Mouse (Mus musculus) hindbrain, embryonic 12.5 days (tissue): Measurements from ENCODE around the gene Rasa3. TPM values are rescaled to one million over a fixed set of nuclear protein-coding genes. Genes with fewer than 3 reads are reported as not detected.

Experiments used
- ATAC-seq: fragments of 200-750 bp; cut with Nextera tagmentation; 2 replicates; pipeline ENCODE4 v1.8.0; 2017; ENCODE audit warnings: moderate TSS enrichment; ENCODE audit not compliant: low FRiP score
- H3K27ac ChIP-seq: fragments of 300-500 bp; sonication (generic); 2 replicates; pipeline ENCODE4 v1.5.1; 2016; ENCODE audit warnings: mild to moderate bottlenecking
- H3K27me3 ChIP-seq: fragments of 300-500 bp; sonication (generic); 2 replicates; pipeline ENCODE4 v1.6.1; 2016; ENCODE audit warnings: mild to moderate bottlenecking
- H3K36me3 ChIP-seq: fragments of 300-500 bp; sonication (generic); 2 replicates; pipeline ENCODE4 v1.6.1; 2016; ENCODE audit warnings: mild to moderate bottlenecking
- H3K4me1 ChIP-seq: fragments of 300-500 bp; sonication (generic); 2 replicates; pipeline ENCODE4 v1.6.1; 2016
- H3K4me2 ChIP-seq: fragments of 300-500 bp; sonication (generic); replicated peaks from 2 replicates; pipeline ENCODE4 v1.6.1; 2016; ENCODE audit warnings: mild to moderate bottlenecking
- H3K4me3 ChIP-seq: fragments of 300-500 bp; sonication (generic); 2 replicates; pipeline ENCODE4 v1.5.1; 2016; ENCODE audit warnings: mild to moderate bottlenecking
- H3K9ac ChIP-seq: fragments of 300-500 bp; sonication (generic); 2 replicates; pipeline ENCODE4 v1.6.1; 2016; ENCODE audit warnings: mild to moderate bottlenecking, moderate library complexity
- H3K9me3 ChIP-seq: fragments of 300-500 bp; sonication (generic); replicated peaks from 2 replicates; pipeline ENCODE4 v1.6.1; 2016; ENCODE audit warnings: mild to moderate bottlenecking
- WGBS: fragments of 180-500 bp; shearing (Covaris S2); methylation state at CpG from one replicate; pipeline ENCODE4 v1.1.7; 2016; 5-methylcytosine and 5-hydroxymethylcytosine counted together
- polyA plus RNA-seq: library from polyadenylated mRNA; unstranded; fragments of >200 nt; fragmentation: Nextera tagmentation; extraction: Ambion mirVana; gene quantifications from 2 replicates; pipeline ENCODE4 v1.2.1, GENCODE M21; 2016

The Rasa3 gene
- polyA plus RNA-seq, 1 experiment from 2014 or later = 30.0 TPM

- H3K4me1 ChIP-seq = peaks cover 3% of the 10 kb centered on the region
- ATAC-seq = no peak
- no peaks in the 10 kb centered on the region for H3K27me3 ChIP-seq
- 86% methylated on average over 6 of the region's 6 CpGs for WGBS
- H3K27ac ChIP-seq = no peak overlapping the region
- H3K9ac ChIP-seq = no peak overlapping the region
- H3K36me3 ChIP-seq = no peaks in the 10 kb centered on the region
- H3K4me3 ChIP-seq = no peak overlapping the region
- H3K4me2 ChIP-seq = no peak overlapping the region
- no peaks in the 10 kb centered on the region for H3K9me3 ChIP-seq
These were observed 12.6 kb downstream of the Rasa3 start for GRCm38 (mm10) chr8:13664711-13665210.

- Histone ChIP-seq H3K36me3 (no peaks in the 10 kb centered on the region), H3K9me3 (no peaks in the 10 kb centered on the region), H3K4me3 (no peak overlapping the region), H3K27me3 (no peaks in the 10 kb centered on the region), H3K4me1 (0 out of 2 replicates have a peak, but pooled peaks cover 2% of the 10 kb centered on the region), H3K4me2 (no peak overlapping the region), H3K27ac (no peak overlapping the region), H3K9ac (no peak overlapping the region)
- WGBS = 90% methylated on average over 13 of the region's 13 CpGs
- no peak for ATAC-seq
These were observed 17.1 kb downstream of the Rasa3 start for GRCm38 (mm10) chr8:13660323-13660722.

GRCm38 (mm10) chr8:13657479-13657878 lies 19.9 kb downstream of the Rasa3 start:
- no peak for ATAC-seq
- no peak overlapping the region for H3K9ac ChIP-seq
- 81% methylated on average over 12 of the region's 12 CpGs for WGBS
- no peak overlapping the region for H3K4me3 ChIP-seq
- H3K4me1 ChIP-seq = no peaks in the 10 kb centered on the region
- no peaks in the 10 kb centered on the region for H3K9me3 ChIP-seq
- H3K27me3 ChIP-seq = no peaks in the 10 kb centered on the region
- no peaks in the 10 kb centered on the region for H3K36me3 ChIP-seq
- no peak overlapping the region for H3K27ac ChIP-seq
- H3K4me2 ChIP-seq = no peak overlapping the region

GRCm38 (mm10) chr8:13655033-13655351 lies 22.4 kb downstream of the Rasa3 start:
- WGBS = 91% methylated on average over 5 of the region's 5 CpGs
- no peak overlapping the region for H3K27ac ChIP-seq
- H3K4me3 ChIP-seq = no peak overlapping the region
- H3K9me3 ChIP-seq = no peaks in the 10 kb centered on the region
- no peak overlapping the region for H3K4me2 ChIP-seq
- H3K4me1 ChIP-seq = peaks cover 2% of the 10 kb centered on the region
- H3K36me3 ChIP-seq = no peaks in the 10 kb centered on the region
- H3K27me3 ChIP-seq = no peaks in the 10 kb centered on the region
- H3K9ac ChIP-seq = no peak overlapping the region
- no peak for ATAC-seq

GRCm38 (mm10) chr8:13654350-13655032 lies 22.9 kb downstream of the Rasa3 start:
- ATAC-seq = no peak
- 81% methylated on average over 11 of the region's 11 CpGs for WGBS

GRCm38 (mm10) chr8:13650541-13651191 lies 26.7 kb downstream of the Rasa3 start:
- Histone ChIP-seq H3K4me1 (peaks cover 30% of the 10 kb centered on the region), H3K27me3 (no peaks in the 10 kb centered on the region), H3K9me3 (no peaks in the 10 kb centered on the region), H3K4me2 (no peak overlapping the region), H3K36me3 (no peaks in the 10 kb centered on the region), H3K9ac (no peak overlapping the region), H3K4me3 (no peak overlapping the region), H3K27ac (no peak overlapping the region)
- no peak for ATAC-seq
- WGBS = 91% methylated on average over 11 of the region's 11 CpGs

More at GRCm38 (mm10) chr8:13654350-13655032, 22.9 kb downstream of the Rasa3 start:
- Histone ChIP-seq H3K4me2 (no peak overlapping the region), H3K4me3 (no peak overlapping the region), H3K4me1 (peaks cover 6% of the 10 kb centered on the region), H3K27me3 (no peaks in the 10 kb centered on the region), H3K27ac (no peak overlapping the region), H3K9me3 (no peaks in the 10 kb centered on the region), H3K9ac (no peak overlapping the region), H3K36me3 (no peaks in the 10 kb centered on the region)

GRCm38 (mm10) chr8:13649154-13649515 lies 28.3 kb downstream of the Rasa3 start:
- H3K36me3 ChIP-seq = no peaks in the 10 kb centered on the region
- H3K9ac ChIP-seq = no peak overlapping the region
- no peaks in the 10 kb centered on the region for H3K9me3 ChIP-seq
- peak overlapping the region; percentile 94 for H3K27ac ChIP-seq
- peak overlapping the region; percentile 34; the same call in 1 of the 2 replicates for H3K4me2 ChIP-seq
- H3K4me1 ChIP-seq = peaks cover 46% of the 10 kb centered on the region
- no peak overlapping the region for H3K4me3 ChIP-seq
- ATAC-seq = no peak
- no peaks in the 10 kb centered on the region for H3K27me3 ChIP-seq
- WGBS = 26% methylated on average over 3 of the region's 3 CpGs

GRCm38 (mm10) chr8:13648377-13649153 lies 28.8 kb downstream of the Rasa3 start:
- no peaks in the 10 kb centered on the region for H3K36me3 ChIP-seq
- peak overlapping the region; percentile 94 for H3K27ac ChIP-seq
- WGBS = 14% methylated on average over 7 of the region's 7 CpGs
- H3K9me3 ChIP-seq = no peaks in the 10 kb centered on the region
- peak overlapping the region; percentile 28; the same call in 1 of the 2 replicates for H3K9ac ChIP-seq
- H3K4me3 ChIP-seq = no peak overlapping the region
- H3K4me1 ChIP-seq = peaks cover 51% of the 10 kb centered on the region
- peak overlapping the region; percentile 34; the same call in 1 of the 2 replicates for H3K4me2 ChIP-seq
- H3K27me3 ChIP-seq = no peaks in the 10 kb centered on the region
- peak; percentile 88 for ATAC-seq

- Histone ChIP-seq H3K4me2 (no peak overlapping the region), H3K4me1 (peaks cover 56% of the 10 kb centered on the region), H3K4me3 (no peak overlapping the region), H3K27ac (no peak overlapping the region), H3K27me3 (no peaks in the 10 kb centered on the region), H3K9ac (no peak overlapping the region), H3K36me3 (no peaks in the 10 kb centered on the region), H3K9me3 (no peaks in the 10 kb centered on the region)
- WGBS = 86% methylated on average over 5 of the region's 5 CpGs
- ATAC-seq = no peak
These were observed 29.8 kb downstream of the Rasa3 start for GRCm38 (mm10) chr8:13647591-13647990.

- WGBS = 42% methylated on average over 6 of the region's 6 CpGs
- H3K4me1 ChIP-seq = peaks cover 61% of the 10 kb centered on the region
- no peaks in the 10 kb centered on the region for H3K9me3 ChIP-seq
- H3K36me3 ChIP-seq = no peaks in the 10 kb centered on the region
- no peak overlapping the region for H3K4me2 ChIP-seq
- H3K27me3 ChIP-seq = no peaks in the 10 kb centered on the region
- no peak overlapping the region for H3K27ac ChIP-seq
- H3K9ac ChIP-seq = peak overlapping the region; percentile 32; the same call in 1 of the 2 replicates
- no peak overlapping the region for H3K4me3 ChIP-seq
- no peak for ATAC-seq
These were observed 32.3 kb downstream of the Rasa3 start for GRCm38 (mm10) chr8:13644932-13645676.

- 10% methylated on average over 6 of the region's 6 CpGs for WGBS
These were observed 33.2 kb downstream of the Rasa3 start for GRCm38 (mm10) chr8:13644155-13644554.

More at GRCm38 (mm10) chr8:13644155-13644554, 33.2 kb downstream of the Rasa3 start:
- H3K9me3 ChIP-seq = no peaks in the 10 kb centered on the region
- H3K27me3 ChIP-seq = no peaks in the 10 kb centered on the region
- H3K4me1 ChIP-seq = peaks cover 53% of the 10 kb centered on the region
- peak overlapping the region; percentile 19 for H3K4me2 ChIP-seq
- H3K27ac ChIP-seq = peak overlapping the region; percentile 64
- H3K36me3 ChIP-seq = no peaks in the 10 kb centered on the region
- no peak overlapping the region for H3K9ac ChIP-seq
- H3K4me3 ChIP-seq = no peak overlapping the region
- ATAC-seq = no peak
